Mouse (Mus musculus) lung, adult 2 months (tissue): ENCODE data around the gene Gtf2ird2.

Source experiments
- CTCF ChIP-seq: fragments of 200-500 bp; IDR thresholded peaks from 2 replicates; pipeline ENCODE4 v1.5.1; 2011; ENCODE audit warnings: mild to moderate bottlenecking, low read length, control low read depth; ENCODE audit not compliant: insufficient read depth
- POLR2A ChIP-seq: fragments of 200-500 bp; IDR thresholded peaks from 2 replicates; pipeline ENCODE4 v1.6.1; 2011; ENCODE audit warnings: low read depth, mild to moderate bottlenecking, control low read depth, low read length, borderline replicate concordance; ENCODE audit errors: extremely low read depth

DNA sequence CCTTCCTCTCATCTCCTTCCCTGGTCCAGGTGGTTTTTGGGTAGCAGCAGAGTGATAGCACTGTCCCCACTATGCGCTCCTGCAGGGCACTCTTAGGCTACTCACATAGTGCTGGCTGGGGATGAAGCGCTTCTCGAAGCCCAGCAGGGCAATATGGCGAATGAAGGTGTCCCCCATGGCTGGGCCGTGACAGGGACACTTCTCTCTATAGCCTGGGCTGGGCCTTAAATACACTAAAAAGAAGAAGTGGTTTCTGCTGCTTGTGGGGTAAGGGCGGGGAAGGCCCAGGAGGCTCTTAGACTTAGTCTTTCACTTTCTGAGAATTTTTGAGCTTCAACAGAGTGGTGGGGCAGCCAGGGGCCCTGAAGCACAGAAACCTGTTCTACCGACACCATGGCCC is 45.6 kb downstream of the Gtf2ird2 start, which contains the start of gene Ncf1:
- no peak for TF ChIP-seq CTCF
- TF ChIP-seq POLR2A = peak; percentile 55; the same call in 1 of the 2 replicates
